Mouse (Mus musculus): ENCODE measurements at regions not wholly inside any gene's neighbourhood (a gene's known extent, or its start where the extent isn't known, plus 50 kb on each side); places are given as distances from the start of the nearest gene placed in this dataset.
A peak's percentile ranks its signal among the peaks of the same experiment; 100 is the strongest.

DNA sequence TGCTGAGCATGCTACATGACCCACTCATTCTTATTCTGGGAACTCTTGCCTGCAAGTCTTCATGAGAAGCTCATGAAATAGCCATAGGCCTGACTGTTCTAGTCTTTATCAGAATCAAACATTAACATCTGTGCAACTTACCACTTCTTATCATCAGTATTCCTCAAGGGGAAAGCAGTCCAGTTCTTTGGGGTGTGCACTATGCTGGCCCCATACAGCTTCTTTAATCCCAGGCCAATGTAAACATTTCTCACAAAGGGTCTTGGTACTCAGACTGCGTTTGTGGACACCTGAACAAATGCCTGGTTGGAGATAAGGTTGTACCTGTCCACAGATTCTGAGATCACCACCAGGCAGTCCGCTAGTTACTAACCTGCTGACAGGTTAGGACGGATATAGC, 51.3 kb downstream of the 3110018I06Rik start:
- DNase-seq = no peak

DNA sequence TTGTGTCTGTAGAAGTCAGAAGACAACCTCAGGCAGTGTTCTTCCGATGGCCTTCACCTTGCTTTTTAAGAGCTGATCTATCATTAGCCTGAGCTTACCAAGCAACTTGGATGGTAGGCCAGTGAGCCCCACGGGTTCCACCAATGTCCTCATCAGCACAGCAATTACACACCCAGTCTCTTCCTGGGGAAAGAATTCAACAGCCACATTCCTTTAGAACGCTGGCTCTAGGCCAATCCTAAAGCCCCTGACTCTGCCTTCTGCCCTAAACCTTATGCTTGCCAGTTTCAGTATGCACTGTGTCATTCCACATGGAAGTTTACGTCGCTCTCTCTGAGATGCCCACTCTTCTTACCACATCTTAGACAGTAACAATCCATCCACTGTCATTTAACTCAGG, 52.8 kb downstream of the 3110018I06Rik start:
- DNase-seq = no peak

DNA sequence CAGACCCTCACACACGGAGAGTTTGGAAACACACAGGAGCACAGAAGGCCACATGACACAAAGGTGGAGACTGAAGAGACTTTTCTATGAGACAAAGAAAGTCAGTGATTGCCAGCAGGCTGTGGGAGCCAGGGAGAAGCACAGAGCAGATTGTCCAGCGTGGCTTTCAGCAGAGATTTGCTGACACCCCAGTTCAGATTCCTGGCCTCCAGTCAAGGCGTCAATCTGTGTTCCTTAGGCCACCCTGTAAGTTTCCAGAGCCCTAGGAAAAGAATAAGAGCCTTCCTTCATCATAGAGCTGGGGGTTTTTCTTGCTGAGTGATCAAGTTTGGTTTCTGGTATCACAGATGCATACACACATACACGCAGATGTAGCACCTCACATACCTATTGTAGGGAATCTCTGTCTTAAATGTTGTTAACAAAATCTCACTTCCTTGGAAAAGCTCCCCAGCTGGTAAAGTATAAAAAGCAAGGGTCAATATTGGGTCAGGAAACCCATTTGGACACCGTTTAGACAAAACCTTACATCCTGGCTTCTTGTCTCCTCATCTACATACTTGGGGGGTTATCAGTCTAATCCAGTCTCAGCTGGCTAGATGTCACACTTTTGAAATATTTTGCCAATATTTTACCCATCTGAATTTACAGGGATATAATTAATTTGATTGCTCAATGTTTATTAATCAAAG, 58.9 kb downstream of the 3110018I06Rik start:
- DNase-seq = no peak

DNA sequence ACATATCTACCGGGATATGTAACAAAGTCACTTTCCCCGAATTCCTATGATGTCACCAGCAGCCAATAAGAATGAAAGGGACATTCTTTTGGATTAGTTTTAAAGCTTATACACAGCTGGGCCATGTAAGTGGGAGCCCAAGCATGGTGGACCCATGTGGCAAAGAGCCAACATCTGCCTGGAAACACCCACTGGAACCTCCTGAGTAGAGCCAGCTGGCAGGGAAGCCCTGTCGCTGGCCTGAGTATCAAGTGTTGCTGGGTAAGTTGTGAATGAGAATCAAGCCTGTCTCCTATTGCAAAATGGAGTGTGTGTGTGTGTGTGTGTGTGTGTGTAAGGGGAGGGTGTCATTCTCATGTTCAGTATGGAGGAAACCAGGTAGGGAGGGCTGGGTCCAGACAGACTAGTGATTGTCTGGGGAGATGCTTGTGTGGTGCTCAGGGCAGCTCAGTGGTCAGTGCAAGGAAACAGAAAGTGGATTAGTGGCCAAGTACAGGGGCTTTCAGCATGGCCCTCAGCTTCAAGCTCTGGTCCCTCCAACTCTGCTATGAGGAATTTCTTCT, 59.5 kb downstream of the 3110018I06Rik start:
- DNase-seq = peak; percentile 17

DNA sequence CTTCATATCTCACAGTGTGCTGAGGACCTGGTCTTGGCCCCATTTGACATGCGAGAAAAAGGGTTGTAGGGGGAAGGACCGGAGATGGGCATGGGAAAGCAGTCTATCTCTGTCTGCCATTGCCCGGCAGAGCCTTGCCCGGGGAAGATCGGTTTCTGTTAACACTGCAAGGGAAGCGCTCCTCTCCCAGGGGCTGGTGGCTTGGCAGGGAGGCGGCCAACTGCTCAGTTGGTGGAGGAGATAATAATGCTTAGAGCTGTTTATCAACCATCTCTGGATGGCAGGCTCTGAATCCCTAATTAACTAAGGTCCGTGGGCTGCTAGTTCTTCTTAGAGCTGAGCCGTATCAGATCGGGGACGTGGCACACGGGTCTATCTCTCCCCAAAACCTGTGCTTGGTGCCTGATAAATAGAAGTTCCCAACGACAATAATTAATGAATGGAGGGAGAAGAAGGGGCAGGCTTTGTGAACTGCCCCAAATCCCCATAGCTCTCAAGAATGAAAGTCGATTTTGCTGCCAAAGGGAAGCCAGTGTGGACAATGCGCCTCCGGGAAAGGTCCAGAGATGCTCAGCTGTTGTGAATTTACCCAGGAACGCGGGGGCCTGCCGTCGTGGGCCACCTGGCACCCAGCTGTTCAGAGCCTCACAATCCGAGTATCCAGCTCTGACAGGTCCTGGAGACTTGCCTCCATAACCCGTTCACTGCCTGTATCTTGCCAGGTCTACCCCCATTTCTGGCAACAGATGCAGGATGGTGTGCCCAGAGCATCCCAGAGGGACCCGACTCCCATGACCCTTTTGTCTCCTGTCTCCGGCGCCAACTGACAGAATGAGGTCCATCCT, 61.2 kb downstream of the 3110018I06Rik start:
- DNase-seq = no peak

DNA sequence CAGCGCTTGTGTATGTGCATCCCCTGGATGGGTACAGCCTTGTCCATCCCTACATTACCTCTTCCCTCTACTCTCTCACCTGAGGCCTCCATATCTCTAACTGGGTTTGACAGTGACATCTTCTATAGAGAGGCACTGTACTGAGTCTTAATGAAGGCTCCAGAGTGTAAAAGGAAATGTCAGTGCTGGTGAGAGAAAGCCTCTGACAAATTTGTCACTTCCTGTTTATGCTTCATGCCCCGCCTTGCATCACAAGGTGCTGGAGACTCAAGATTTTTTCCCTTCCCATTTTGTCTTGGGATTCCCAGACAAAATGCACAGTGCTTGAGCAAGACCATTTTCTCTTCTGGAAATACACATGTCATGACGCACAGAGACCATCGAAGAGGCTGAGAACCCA, 70.8 kb downstream of the 3110018I06Rik start:
- DNase-seq = no peak

DNA sequence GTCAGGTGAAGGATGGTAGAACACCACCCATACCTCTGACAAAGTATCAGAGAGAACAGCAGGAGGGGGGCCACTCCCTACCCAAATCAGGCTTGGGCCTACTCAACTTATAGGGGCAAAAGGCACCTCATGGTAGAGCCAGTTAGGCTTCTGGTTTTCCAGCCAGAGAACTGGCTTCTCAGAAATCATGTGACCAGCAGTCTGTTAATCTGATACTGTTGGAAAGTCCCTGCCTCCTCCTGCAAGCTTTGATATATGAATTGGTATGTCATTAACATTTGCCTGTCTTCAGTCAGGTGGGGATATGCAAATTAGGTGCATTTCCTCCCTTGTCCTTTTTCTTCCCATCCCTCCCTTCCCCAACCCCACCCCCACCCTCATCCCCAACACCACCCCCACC, 71.7 kb downstream of the 3110018I06Rik start:
- DNase-seq = no peak

DNA sequence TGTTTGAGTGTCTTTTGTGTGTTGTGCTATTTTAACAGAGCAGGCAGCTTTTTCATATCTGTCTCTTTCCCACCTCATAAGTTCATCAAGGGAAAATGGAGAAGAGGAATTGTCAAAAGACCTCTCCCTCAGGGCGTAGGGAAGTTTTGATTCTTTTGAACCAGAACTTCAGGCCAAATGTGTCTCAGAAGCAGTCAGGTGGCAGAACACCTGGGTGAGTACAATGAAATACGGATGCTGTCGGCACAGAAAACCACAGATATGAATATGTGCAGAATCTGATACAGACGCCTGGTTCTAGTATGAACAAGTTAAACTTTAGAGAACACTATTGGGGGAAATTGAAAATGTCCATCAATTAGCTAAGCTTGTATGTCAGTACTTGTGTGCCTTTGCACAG, 84.2 kb downstream of the 3110018I06Rik start:
- no peak for DNase-seq

DNA sequence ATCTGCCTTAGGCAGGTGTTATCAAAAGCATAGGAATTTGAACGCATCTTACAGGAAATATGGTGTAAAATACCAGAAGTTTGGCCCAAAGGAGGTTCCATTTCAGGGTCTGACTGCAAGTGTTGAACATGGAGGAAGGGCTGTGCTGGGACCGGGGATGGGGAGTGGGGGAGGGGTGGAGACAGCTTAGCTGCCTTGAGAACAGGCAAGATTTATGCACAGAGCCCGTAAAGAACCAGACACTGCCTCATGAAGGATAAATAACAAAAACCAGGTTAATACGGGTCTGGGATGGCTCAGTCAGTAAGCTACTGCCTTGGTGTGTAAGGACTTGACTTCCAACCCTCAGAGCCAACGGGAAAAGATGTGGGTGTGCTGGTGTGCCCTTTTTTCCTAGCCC, 91.1 kb downstream of the 3110018I06Rik start:
- DNase-seq = no peak

DNA sequence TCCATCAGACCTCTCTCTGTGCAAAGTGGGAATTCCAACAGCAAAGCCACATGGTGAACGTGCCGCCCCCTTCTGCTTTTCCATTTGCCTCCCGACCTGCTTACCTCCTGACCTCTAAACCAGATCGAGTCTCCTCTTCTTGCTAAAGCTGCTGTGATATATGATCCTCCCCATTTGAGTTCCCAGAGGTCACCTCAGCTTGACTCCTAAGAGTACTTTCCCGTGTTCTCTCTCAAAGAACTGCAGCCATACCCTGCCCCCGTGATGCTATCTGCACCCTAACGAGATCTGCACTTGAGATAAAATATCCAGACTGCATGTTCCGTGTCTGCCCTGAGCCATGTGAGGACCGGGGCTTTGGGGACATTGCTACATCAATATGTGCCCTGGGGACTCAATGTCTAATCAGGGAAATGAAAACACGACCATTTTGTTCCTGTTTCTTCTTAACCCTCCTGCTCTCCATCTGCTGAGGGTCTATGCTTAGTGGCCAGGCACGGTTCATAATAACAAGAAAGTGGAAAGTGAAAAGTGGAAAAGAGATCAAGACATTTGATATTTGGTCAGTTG, 94.8 kb downstream of the 3110018I06Rik start:
- no peak for DNase-seq

DNA sequence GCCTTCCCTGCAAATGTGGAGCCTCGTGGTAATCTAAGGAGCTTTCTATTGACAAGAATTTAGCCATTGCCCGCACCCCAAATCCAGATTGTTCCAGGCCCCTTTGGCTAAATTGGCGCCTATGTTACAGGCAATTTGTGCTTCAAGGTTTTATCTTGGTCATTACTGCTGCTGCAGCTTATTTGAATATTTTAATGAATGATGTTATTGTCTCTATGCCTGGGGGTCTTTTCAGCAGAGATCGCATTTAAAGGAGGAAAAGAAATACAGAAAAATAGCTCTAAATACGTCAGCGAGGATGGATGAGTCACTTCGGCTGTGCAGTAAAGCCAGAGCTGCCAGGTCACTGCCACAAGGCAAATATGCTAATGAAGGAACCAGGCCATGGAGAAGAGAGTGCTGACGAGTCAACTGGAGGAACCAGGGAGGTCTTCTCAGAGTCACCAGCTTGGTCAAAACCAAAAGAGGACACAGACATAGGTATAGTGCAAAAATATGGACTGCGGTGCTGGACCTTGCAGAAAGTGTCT, 97.3 kb downstream of the 3110018I06Rik start:
- DNase-seq = no peak

DNA sequence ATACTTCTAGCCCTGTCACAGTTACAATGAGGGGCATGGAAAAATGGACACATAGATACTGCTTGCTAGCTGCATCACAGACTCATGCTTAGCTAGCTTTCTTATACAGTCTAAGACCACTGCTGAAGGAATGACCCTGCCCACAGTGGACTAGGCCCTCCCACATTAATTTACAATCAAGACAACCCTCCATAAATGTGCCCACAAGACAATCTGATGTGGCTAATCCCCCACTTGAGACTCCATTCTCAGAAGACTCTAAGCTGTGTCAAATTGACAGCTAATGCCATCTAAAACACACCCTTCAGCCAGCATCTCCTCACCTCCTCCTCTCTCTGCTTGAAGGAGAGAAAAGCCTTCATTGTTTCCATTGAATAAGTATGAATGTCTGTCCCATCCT, 107.8 kb downstream of the 3110018I06Rik start:
- DNase-seq = no peak

DNA sequence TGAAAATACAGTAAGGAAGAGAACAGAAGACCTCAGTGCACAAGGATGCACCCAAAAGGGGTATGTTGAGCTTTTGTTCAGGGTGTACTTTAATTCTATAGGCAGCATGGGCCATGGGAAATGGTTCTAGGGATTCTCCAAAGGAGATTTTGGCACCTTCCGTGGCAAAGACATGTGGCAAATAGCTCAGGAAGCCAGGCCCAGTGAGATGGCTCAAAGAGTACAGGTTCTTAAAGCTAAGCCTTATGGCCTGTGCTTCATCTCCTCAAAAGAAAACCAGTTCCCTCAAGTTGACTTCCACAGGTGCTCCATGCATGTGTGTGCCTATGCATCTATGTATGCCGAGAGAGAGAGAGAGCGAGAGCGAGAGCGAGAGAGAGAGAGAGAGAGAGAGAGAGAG, 112.1 kb downstream of the 3110018I06Rik start:
- no peak for DNase-seq

DNA sequence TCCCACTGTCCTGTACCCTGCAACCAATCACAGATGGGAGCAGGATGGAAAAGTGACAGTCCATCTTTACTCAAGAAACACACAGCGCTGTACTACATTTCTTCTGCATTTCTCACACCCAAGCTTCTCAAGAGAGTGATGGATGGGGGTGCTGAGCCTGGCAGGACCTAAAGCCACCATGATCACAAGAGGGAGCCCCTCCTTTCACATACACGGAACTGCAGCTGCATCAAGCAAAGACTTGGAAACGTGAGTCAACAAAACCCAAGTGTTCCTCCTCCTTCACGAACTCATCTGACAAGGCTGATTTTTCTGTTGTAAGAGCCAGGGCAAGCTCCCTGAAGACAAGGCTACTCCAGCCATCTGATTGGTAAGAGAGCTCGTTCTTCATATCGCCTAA, 120.5 kb downstream of the 3110018I06Rik start:
- DNase-seq = no peak

DNA sequence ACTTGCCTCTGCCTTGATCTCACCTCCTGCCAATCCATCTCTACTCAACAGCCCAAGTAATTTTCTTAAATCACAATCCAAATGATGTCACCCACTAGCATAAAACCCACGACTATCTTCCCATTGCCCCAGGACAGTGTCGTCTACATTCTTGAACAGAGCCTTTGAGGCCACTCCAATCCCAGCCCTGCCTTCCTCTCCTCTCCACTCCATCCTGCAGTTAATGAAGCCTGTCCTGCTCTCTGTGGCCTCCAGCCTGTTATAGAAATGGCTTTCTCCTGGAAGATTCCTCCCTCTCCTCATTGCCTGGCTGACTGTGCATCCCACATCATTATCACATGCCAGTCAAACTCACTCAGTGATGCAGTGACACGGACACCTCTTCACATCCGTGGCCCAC, 121.6 kb downstream of the 3110018I06Rik start:
- DNase-seq = no peak

DNA sequence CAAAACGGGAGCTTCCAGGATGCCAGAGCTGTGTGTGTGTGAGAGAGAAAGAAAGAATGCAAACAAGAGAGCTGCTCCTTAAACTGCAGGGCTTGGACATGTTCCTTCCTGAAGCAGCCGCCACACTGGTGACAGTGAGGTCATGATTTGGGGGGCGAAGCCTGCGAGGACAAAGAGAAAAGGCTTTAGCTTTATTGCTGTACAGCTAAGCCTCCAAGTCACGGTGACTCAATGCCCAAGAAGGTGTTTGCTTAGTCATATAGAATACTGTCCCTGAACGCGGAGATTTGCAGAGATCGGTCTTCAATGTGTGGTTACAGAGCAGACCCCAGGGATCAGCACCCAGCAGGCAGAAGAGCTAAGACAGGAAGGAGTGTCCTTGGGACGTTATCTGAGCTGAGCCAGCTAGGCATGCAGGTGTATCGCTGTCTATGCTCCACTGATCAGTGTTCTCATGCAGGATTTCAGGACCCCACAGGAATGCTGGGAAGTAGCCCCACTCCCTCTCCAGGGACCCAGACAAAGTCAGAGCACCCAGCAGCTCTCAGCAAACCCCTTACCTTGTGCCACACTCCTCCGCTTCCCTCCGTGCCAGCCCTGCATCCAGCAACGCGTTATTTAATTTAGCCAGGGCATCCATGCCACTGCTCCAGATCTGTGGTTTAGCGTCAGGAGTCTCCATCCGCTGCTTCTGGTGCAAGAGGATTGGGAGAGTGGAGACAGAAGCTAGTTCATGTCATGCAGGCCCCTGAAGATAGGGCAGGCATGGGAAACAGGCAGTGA, 129.0 kb downstream of the 3110018I06Rik start:
- DNase-seq = no peak

DNA sequence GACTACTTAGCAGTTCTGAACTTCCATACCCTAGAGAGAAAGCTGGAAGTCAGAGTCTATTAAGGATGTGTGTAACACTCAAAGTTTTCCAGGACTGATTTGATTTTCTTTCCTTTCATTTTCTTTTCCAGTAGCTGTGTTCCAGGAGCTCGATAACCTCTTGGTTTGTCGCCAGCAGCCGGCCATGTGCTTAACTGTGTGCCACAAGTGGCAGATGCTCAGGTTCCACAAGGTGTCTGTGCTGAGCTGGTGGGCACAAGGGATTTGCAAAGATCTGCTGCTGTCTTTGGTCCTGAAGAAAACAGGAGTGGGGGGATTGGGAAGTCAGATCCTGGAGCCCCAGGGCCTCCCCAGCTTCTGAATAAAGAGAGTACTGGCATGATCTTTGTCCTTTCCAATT, 136.0 kb downstream of the 3110018I06Rik start:
- DNase-seq = no peak

DNA sequence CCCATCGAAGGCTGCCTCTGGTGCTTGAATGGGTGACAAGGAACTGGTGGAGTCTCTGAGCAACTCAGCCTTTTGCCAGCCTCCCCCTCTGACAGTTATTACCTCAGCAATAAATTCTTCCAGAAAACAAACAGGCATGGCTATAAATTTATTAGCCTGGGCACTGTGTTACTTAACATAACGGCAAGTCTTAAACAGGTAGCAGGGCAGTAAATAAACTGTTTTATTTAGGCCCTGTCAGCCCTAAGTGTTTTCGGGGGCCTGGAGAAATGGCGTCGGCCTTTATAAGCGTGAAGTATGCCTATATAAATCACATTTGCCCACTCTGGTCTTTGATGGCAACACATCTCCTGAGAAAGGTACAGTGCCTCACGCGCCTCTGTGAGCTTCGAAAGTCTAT, 159.6 kb downstream of the 3110018I06Rik start:
- no peak for DNase-seq

DNA sequence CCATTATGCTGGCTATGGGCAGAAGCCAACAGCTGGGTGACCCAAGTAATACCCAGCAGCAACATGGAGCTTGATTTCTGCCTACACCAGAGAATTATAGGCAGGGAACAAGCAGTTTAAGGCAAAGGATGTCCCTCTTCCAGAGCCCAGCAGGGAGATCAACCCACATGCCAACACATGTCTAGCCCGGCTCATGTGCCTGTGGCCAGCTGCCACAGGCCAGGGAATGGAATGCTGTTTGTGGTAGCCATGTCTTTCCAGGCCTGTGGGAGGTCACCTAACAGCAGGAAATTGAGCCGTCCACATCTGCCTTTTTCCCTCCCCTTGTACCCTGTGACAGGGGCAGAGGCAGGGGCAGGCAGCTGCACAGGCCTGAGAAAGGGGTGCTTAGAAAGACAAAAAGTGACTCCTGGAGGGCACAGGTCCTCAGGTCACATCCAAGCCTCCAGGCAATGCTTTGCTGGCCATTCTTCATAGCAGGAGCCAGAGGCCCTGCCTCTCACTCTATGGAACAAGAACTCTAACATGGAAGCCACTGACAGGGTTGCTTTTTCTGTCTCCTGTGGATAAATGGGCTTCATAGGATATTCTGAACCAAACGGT, 163.8 kb downstream of the 3110018I06Rik start:
- no peak for DNase-seq

DNA sequence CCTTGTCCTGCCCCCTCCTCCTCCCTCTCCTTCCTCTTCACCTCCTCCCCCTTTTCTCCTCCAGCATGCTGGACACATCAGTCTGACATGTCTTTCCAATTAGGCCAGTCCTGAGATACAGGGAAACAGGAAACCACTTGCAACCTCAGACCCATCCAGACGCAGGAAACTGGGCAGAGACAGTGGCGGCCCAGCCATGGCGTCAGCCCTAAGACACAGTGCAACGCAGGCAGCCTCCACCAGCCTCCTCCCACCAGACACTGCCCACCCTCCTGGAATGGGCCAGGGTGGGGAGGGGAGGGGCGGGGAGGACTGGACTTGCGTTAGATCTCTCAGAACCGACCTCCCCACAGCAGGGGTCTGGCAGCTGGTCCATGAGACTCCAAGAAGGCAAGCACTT, 164.7 kb downstream of the 3110018I06Rik start:
- no peak for DNase-seq

DNA sequence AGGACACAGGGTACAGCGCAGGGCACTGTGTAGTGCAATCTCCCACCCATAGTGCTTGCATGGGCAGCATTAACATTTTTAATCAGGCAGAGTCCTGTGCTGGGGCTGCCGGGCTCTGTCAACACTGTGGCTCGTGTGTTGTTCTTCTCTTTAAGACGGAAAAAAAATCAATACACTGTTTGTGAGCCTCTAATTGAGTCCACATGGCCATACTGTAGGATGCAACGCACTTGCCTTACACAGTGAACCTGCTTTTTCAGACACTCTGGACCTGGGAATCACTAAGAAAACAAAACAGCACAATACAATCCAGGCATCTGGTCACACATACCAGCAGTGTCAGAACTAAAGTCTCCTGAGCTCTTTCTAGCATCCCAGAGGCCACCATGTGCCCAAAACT, 168.4 kb downstream of the 3110018I06Rik start:
- DNase-seq = no peak

DNA sequence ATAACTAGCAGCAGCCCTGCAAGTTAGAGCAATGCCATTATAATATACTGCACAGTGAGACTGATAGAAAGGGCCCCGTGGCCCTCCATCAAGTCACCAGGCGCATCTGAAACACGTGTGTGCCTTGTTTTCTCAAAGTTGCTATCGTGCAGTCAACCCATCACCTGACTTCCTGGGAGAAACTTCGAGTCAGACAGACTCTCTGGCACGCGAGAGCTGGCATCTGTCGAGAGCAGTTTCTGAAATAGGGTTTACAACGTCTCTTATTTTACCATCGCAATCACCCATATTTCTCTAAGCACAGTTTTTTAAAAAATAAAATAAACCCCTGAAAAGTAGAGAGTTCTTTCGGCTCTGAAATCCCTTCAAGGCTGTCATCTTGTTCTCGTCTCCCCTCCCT, 169.8 kb downstream of the 3110018I06Rik start:
- DNase-seq = no peak

Measured in right cerebral cortex, postnatal 4 days (tissue).